Mouse (Mus musculus) spleen, adult 2 months (tissue): ENCODE data around the gene C4b.

ENCODE experiments used
- CTCF ChIP-seq: fragments of 200-500 bp; IDR thresholded peaks from 2 replicates; pipeline ENCODE4 v1.5.1; 2011; ENCODE audit warnings: mild to moderate bottlenecking, inconsistent platforms; ENCODE audit not compliant: insufficient read depth, insufficient read length, insufficient replicate concordance; ENCODE audit errors: extremely low read depth
- POLR2A ChIP-seq: fragments of 200-500 bp; IDR thresholded peaks from 2 replicates; pipeline ENCODE4 v1.6.1; 2011; ENCODE audit warnings: low read depth, low read length, inconsistent platforms

DNA sequence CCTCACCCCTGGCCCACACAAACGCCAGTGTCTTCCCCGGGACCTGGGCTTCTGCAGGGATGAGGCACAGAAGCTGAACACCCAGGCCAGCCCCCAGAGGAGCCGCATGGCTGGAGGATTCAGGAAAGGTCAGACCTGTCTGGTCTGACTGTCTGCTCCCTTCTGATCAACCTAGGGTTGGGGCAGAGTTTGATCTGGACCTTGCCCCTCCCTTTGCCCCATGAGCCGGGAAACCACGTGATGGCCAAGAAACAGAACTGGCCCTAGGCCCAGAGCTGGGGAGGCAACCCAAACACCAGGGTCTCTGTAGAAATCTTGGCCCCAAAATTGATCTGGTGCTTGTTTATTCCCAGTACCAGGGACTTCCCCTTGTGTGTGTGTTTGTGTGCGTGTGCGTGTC, at the start of gene C4b:
- TF ChIP-seq CTCF, result no peak
- no peak for TF ChIP-seq POLR2A
